Mouse (Mus musculus): Measurements from ENCODE around the gene Snap29. TPM values are rescaled to one million over a fixed set of nuclear protein-coding genes. Genes with fewer than 3 reads are reported as not detected.
A peak's percentile ranks its signal among the peaks of the same experiment; 100 is the strongest.

Gene Snap29
- total RNA-seq (2018; cell fraction: chromatin; rRNA removed) = 10 to 100 TPM in 22 of 26 experiments, 1 to 10 TPM in 4; 5.3 to 24.8 (median 16.5) TPM
- 10 to 100 TPM; 40.9 to 74.4 (median 55.7) TPM for total RNA-seq (2018; cell fraction: cytosol; rRNA removed)
- total RNA-seq (2018; cell fraction: nucleus; rRNA removed) = 10 to 100 TPM; 11.2 to 38.4 (median 24.5) TPM
- polyA plus RNA-seq (2018) = 51.2 to 107 TPM (median 60.8 TPM) in 3 replicates

GRCm38 (mm10) chr16:17405736-17406443 lies at the start of gene Snap29, which contains the start of gene Pi4ka:
Gene Snap29, plus strand, starts transcription at chr16:17405986.
Gene Pi4ka, minus strand, starts transcription at chr16:17406314.
- Histone ChIP-seq H3K79me2 (ENCODE audit: inconsistent target) (peaks cover 95% of the 10 kb centered on the region), H3K36me3 (ENCODE audit: inconsistent target) (no peaks in the 10 kb centered on the region), H3K4me3 (ENCODE audit: inconsistent target) (peak within 1 kb of the TSS; percentile 89), H3K27ac (peak within 1 kb of the TSS; percentile 67)
- WGBS (ENCODE audit: missing documents) = 2% methylated on average over 56 of the region's 69 CpGs

GRCm38 (mm10) chr16:17356031-17356430 lies 49.8 kb upstream of the Snap29 start:
- Histone ChIP-seq H3K27ac (no peak overlapping the region), H3K79me2 (ENCODE audit: inconsistent target) (no peaks in the 10 kb centered on the region), H3K4me3 (ENCODE audit: inconsistent target) (no peak overlapping the region), H3K36me3 (ENCODE audit: inconsistent target) (peaks cover 53% of the 10 kb centered on the region; the same call in 1 of the 2 replicates)
- WGBS (ENCODE audit: missing documents) = 88% methylated on average over 6 of the region's 6 CpGs

- no peak overlapping the region for H3K27ac ChIP-seq
- 97% methylated on average over 4 of the region's 4 CpGs for WGBS (ENCODE audit: missing documents)
- no peak overlapping the region for H3K4me3 ChIP-seq (ENCODE audit: inconsistent target)
- peaks cover 41% of the 10 kb centered on the region for H3K36me3 ChIP-seq (ENCODE audit: inconsistent target)
- H3K79me2 ChIP-seq (ENCODE audit: inconsistent target) = no peaks in the 10 kb centered on the region
Observed at GRCm38 (mm10) chr16:17358787-17359186, 47.0 kb upstream of the Snap29 start.

GRCm38 (mm10) chr16:17382306-17382705 lies 23.5 kb upstream of the Snap29 start:
- no peak overlapping the region for H3K4me3 ChIP-seq (ENCODE audit: inconsistent target)
- peaks cover 32% of the 10 kb centered on the region for H3K36me3 ChIP-seq (ENCODE audit: inconsistent target)
- 92% methylated on average over 4 of the region's 4 CpGs for WGBS (ENCODE audit: missing documents)
- H3K79me2 ChIP-seq (ENCODE audit: inconsistent target) = no peaks in the 10 kb centered on the region
- no peak overlapping the region for H3K27ac ChIP-seq

GRCm38 (mm10) chr16:17383594-17384326 lies 22.0 kb upstream of the Snap29 start:
- Histone ChIP-seq H3K27ac (no peak overlapping the region), H3K36me3 (ENCODE audit: inconsistent target) (peaks cover 21% of the 10 kb centered on the region; the same call in 1 of the 2 replicates), H3K79me2 (ENCODE audit: inconsistent target) (no peaks in the 10 kb centered on the region), H3K4me3 (ENCODE audit: inconsistent target) (no peak overlapping the region)
- WGBS (ENCODE audit: missing documents) = 91% methylated on average over 1 of the region's 2 CpGs

- Histone ChIP-seq H3K27ac (no peak overlapping the region), H3K4me3 (ENCODE audit: inconsistent target) (no peak overlapping the region)
- 65% methylated on average over 4 of the region's 4 CpGs for WGBS (ENCODE audit: missing documents)
Observed at GRCm38 (mm10) chr16:17392784-17393183, 13.0 kb upstream of the Snap29 start.

GRCm38 (mm10) chr16:17402855-17403254 lies 2.9 kb upstream of the Snap29 start:
- Histone ChIP-seq H3K79me2 (ENCODE audit: inconsistent target) (peaks cover 95% of the 10 kb centered on the region), H3K27ac (no peak overlapping the region), H3K36me3 (ENCODE audit: inconsistent target) (no peaks in the 10 kb centered on the region), H3K4me3 (ENCODE audit: inconsistent target) (no peak overlapping the region)
- 70% methylated on average over 1 of the region's 1 CpGs for WGBS (ENCODE audit: missing documents)

More at GRCm38 (mm10) chr16:17392784-17393183, 13.0 kb upstream of the Snap29 start:
- no peaks in the 10 kb centered on the region for H3K36me3 ChIP-seq (ENCODE audit: inconsistent target)
- peaks cover 47% of the 10 kb centered on the region for H3K79me2 ChIP-seq (ENCODE audit: inconsistent target)

- peak overlapping the region; percentile 67 for H3K27ac ChIP-seq
Observed at GRCm38 (mm10) chr16:17405271-17405696, 502 bp upstream of the Snap29 start.

GRCm38 (mm10) chr16:17406512-17407231 lies 886 bp downstream of the Snap29 start:
- Histone ChIP-seq H3K79me2 (ENCODE audit: inconsistent target) (peaks cover 95% of the 10 kb centered on the region), H3K27ac (peak overlapping the region; percentile 55), H3K4me3 (ENCODE audit: inconsistent target) (peak overlapping the region; percentile 80), H3K36me3 (ENCODE audit: inconsistent target) (no peaks in the 10 kb centered on the region)
- 32% methylated on average over 9 of the region's 9 CpGs for WGBS (ENCODE audit: missing documents)

More at GRCm38 (mm10) chr16:17405271-17405696, 502 bp upstream of the Snap29 start:
- peaks cover 95% of the 10 kb centered on the region for H3K79me2 ChIP-seq (ENCODE audit: inconsistent target)
- WGBS (ENCODE audit: missing documents) = under 1% methylated on average over 18 of the region's 22 CpGs
- peak overlapping the region; percentile 89 for H3K4me3 ChIP-seq (ENCODE audit: inconsistent target)
- no peaks in the 10 kb centered on the region for H3K36me3 ChIP-seq (ENCODE audit: inconsistent target)

- WGBS (ENCODE audit: missing documents) = 96% methylated on average over 2 of the region's 2 CpGs
Observed at GRCm38 (mm10) chr16:17409046-17409445, 3.3 kb downstream of the Snap29 start.

GRCm38 (mm10) chr16:17410209-17410608 lies 4.4 kb downstream of the Snap29 start:
- peak overlapping the region; percentile 3; the same call in 1 of the 2 replicates for H3K4me3 ChIP-seq (ENCODE audit: inconsistent target)
- no peaks in the 10 kb centered on the region; the same call in 1 of the 2 replicates for H3K36me3 ChIP-seq (ENCODE audit: inconsistent target)
- H3K27ac ChIP-seq = peak overlapping the region; percentile 91
- peaks cover 93% of the 10 kb centered on the region for H3K79me2 ChIP-seq (ENCODE audit: inconsistent target)
- WGBS (ENCODE audit: missing documents) = 38% methylated on average over 4 of the region's 4 CpGs

More at GRCm38 (mm10) chr16:17409046-17409445, 3.3 kb downstream of the Snap29 start:
- H3K36me3 ChIP-seq (ENCODE audit: inconsistent target) = no peaks in the 10 kb centered on the region
- H3K4me3 ChIP-seq (ENCODE audit: inconsistent target) = no peak overlapping the region
- peak overlapping the region; percentile 91 for H3K27ac ChIP-seq
- H3K79me2 ChIP-seq (ENCODE audit: inconsistent target) = peaks cover 93% of the 10 kb centered on the region

GRCm38 (mm10) chr16:17423021-17423420 lies 17.2 kb downstream of the Snap29 start:
- Histone ChIP-seq H3K36me3 (ENCODE audit: inconsistent target) (peaks cover 82% of the 10 kb centered on the region), H3K27ac (no peak overlapping the region), H3K79me2 (ENCODE audit: inconsistent target) (peaks cover 3% of the 10 kb centered on the region; the same call in 1 of the 2 replicates), H3K4me3 (ENCODE audit: inconsistent target) (no peak overlapping the region)
- WGBS (ENCODE audit: missing documents) = 98% methylated on average over 3 of the region's 3 CpGs

- Histone ChIP-seq H3K27ac (no peak overlapping the region), H3K36me3 (ENCODE audit: inconsistent target) (peaks cover 23% of the 10 kb centered on the region), H3K4me3 (ENCODE audit: inconsistent target) (no peak overlapping the region), H3K79me2 (ENCODE audit: inconsistent target) (no peaks in the 10 kb centered on the region)
- WGBS (ENCODE audit: missing documents) = 67% methylated on average over 2 of the region's 2 CpGs
Observed at GRCm38 (mm10) chr16:17432576-17432975, 26.8 kb downstream of the Snap29 start.

All from macrophage (primary cell).